Mouse (Mus musculus) limb, embryonic 12.5 days (tissue): ENCODE results near the gene Tia1. TPM values are rescaled to one million over a fixed set of nuclear protein-coding genes. Genes with fewer than 3 reads are reported as not detected.
A peak's percentile ranks its signal among the peaks of the same experiment; 100 is the strongest.

Source experiments
- ATAC-seq: fragments of 200-750 bp; cut with Nextera tagmentation; 2 replicates; pipeline ENCODE4 v1.8.0; 2017; ENCODE audit warnings: low read depth, moderate TSS enrichment; ENCODE audit not compliant: insufficient number of reproducible peaks, insufficient read depth, low FRiP score, low TSS enrichment
- H3K27ac ChIP-seq: fragments of 300-500 bp; sonication (generic); 2 replicates; pipeline ENCODE4 v1.5.1; 2016; ENCODE audit warnings: mild to moderate bottlenecking, moderate library complexity
- H3K27me3 ChIP-seq: fragments of 300-500 bp; sonication (generic); 2 replicates; pipeline ENCODE4 v1.6.1; 2016; ENCODE audit warnings: mild to moderate bottlenecking, moderate library complexity
- H3K36me3 ChIP-seq: fragments of 300-500 bp; sonication (generic); 2 replicates; pipeline ENCODE4 v1.6.1; 2016; ENCODE audit warnings: mild to moderate bottlenecking, moderate library complexity
- H3K4me1 ChIP-seq: fragments of 300-500 bp; sonication (generic); replicated peaks from 2 replicates; pipeline ENCODE4 v1.6.1; 2016
- H3K4me2 ChIP-seq: fragments of 300-500 bp; sonication (generic); 2 replicates; pipeline ENCODE4 v1.6.1; 2016; ENCODE audit warnings: mild to moderate bottlenecking, moderate library complexity
- H3K4me3 ChIP-seq: fragments of 300-500 bp; sonication (generic); replicated peaks from 2 replicates; pipeline ENCODE4 v1.5.1; 2016; ENCODE audit warnings: mild to moderate bottlenecking
- H3K9ac ChIP-seq: fragments of 300-500 bp; sonication (generic); replicated peaks from 2 replicates; pipeline ENCODE4 v1.6.1; 2016; ENCODE audit warnings: mild to moderate bottlenecking, moderate library complexity
- H3K9me3 ChIP-seq: fragments of 300-500 bp; sonication (generic); 2 replicates; pipeline ENCODE4 v1.6.1; 2016; ENCODE audit warnings: mild to moderate bottlenecking, moderate library complexity
- WGBS: fragments of 180-500 bp; shearing (Covaris S2); methylation state at CpG from one replicate; pipeline ENCODE4 v1.1.7; 2016; 5-methylcytosine and 5-hydroxymethylcytosine counted together
- polyA plus RNA-seq: library from polyadenylated mRNA; unstranded; fragments of >200 nt; fragmentation: Nextera tagmentation; extraction: Ambion mirVana; gene quantifications from 2 replicates; pipeline ENCODE4 v1.2.1, GENCODE M21; 2016

The Tia1 gene
- polyA plus RNA-seq, 1 experiment from 2014 or later = 331 TPM

DNA sequence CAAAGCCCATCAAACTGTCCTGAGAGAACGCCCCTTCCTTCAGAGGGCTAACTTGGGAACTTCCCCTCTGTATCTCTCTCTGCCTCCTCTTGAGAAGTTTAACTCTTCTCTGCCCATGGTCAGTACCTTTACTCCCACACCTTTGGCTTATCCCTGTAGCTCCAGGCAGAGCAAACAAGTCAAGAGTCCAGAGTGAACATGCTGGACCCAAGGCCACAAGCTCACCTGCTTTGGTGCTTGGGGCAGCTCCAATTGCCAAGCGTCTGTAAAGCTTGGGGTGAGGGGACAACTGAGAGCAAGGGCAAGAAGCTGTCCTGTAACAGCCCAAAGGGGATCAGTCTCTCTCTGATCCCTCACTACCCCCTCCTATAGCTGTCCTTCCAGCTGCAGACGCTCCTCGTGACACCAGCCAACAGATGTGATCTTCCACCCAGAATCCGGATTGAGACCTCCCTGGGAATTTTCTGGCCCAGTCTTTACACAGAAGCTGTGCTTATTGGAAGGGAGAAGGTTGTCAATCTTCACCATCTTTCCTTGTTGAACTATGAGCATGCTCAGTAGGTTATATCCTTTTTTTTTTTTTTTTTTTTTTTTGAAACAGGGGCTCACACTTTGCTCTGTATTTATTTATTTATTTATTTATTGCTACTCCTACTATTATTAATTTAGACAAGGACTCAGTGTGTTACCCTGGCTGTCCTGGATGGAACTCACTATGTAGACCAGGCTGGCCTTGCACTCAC is 18.5 kb upstream of the Tia1 start:
- WGBS = 89% methylated on average over 5 of the region's 5 CpGs
- Histone ChIP-seq H3K4me1 (0 out of 2 replicates have a peak, but pooled peaks cover 2% of the 10 kb centered on the region), H3K36me3 (peaks cover 55% of the 10 kb centered on the region), H3K27me3 (no peaks in the 10 kb centered on the region), H3K27ac (no peak overlapping the region), H3K9me3 (no peaks in the 10 kb centered on the region), H3K9ac (no peak overlapping the region), H3K4me2 (no peak overlapping the region), H3K4me3 (no peak overlapping the region)
- no peak for ATAC-seq

DNA sequence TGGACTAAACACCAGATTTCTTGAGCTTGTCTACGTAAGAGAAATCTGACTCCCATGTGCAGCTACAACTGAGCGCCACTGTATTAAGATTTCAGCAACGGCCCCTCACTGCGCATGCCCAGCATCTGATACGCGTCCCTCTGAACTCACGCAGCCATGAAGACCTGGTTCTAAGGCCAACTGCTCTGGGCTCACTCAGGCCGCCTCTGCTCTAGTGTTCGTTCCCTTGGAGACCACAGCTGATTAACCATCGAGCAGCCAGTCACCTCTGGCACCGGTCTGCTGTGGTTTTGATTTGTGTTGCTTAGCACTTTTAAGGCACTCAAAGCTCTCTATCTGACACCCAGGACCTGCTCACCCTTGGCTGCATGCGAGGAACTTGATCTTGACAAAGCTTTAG is 16.7 kb upstream of the Tia1 start:
- no peak overlapping the region for H3K27ac ChIP-seq
- H3K27me3 ChIP-seq = no peaks in the 10 kb centered on the region
- no peak overlapping the region for H3K4me3 ChIP-seq
- 87% methylated on average over 12 of the region's 12 CpGs for WGBS
- H3K4me2 ChIP-seq = no peak overlapping the region
- H3K36me3 ChIP-seq = peaks cover 69% of the 10 kb centered on the region
- H3K9ac ChIP-seq = no peak overlapping the region
- H3K9me3 ChIP-seq = no peaks in the 10 kb centered on the region
- 0 out of 2 replicates have a peak, but pooled peaks cover 2% of the 10 kb centered on the region for H3K4me1 ChIP-seq
- no peak for ATAC-seq

DNA sequence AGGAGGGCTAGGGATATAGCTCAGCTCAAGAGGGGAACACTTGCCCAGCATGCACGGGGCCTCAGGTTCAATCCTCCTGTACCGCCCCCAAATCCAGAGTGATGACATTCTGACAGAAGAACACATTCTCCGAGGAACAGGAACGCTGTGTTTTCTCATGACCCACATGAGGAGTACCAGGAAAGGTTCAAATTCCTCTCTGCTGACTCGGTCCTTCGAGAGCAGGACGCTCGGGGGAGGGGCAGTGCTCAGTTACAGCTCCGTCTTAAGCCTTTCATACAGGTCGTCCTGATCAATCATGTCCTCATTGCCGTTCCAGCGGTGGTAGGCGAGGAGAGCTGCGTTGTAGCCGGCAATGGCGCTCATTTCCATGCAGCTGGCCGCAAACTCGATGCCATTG is 15.6 kb upstream of the Tia1 start:
- Histone ChIP-seq H3K4me3 (no peak overlapping the region), H3K27me3 (no peaks in the 10 kb centered on the region), H3K36me3 (peaks cover 78% of the 10 kb centered on the region), H3K4me2 (no peak overlapping the region), H3K4me1 (no peaks in the 10 kb centered on the region), H3K9me3 (no peaks in the 10 kb centered on the region), H3K9ac (no peak overlapping the region), H3K27ac (no peak overlapping the region)
- no peak for ATAC-seq
- 80% methylated on average over 18 of the region's 18 CpGs for WGBS

DNA sequence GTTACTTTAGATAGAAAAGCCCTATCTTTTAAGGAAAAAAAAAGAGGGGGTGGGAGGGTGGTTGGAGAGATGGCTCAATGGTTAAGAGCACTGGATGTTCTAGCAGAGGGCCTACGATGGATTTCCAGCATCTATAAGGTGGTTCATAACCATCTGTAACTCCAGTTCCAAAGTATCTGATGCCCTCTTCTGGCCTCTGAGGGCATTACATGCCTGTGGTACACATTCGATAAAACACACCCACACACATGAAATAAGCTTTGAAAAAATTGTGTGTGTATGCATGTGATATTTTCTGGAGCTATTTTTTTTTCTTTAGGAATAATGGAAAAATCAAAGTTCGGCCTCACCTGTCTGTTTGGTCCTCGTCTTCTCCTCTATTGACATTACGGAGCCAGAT is 12.7 kb upstream of the Tia1 start:
- H3K9ac ChIP-seq = no peak overlapping the region
- no peak overlapping the region for H3K27ac ChIP-seq
- no peak overlapping the region for H3K4me2 ChIP-seq
- peaks cover 17% of the 10 kb centered on the region for H3K4me1 ChIP-seq
- peaks cover 75% of the 10 kb centered on the region for H3K36me3 ChIP-seq
- no peak overlapping the region for H3K4me3 ChIP-seq
- 94% methylated on average over 5 of the region's 5 CpGs for WGBS
- no peaks in the 10 kb centered on the region for H3K27me3 ChIP-seq
- H3K9me3 ChIP-seq = no peaks in the 10 kb centered on the region
- ATAC-seq = no peak

DNA sequence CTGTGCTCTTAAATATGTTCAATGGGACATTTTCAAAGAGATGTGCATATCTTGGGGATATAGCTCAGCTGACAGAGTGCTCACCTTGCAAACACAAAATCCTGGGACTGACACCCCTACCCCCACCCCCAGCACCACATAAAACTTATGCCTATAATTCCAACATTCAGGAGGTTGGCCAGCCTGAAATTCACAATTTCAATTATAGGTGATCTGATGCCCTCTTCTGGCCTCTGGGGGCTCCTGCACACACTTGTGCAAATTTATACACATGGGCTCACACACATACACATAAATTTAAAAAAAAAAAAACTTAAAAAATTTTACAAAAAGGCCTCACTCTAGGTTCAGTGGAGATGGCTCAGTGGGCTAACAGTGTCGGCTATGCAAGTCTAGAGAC is 10.8 kb upstream of the Tia1 start:
- H3K4me1 ChIP-seq = peaks cover 23% of the 10 kb centered on the region
- H3K4me3 ChIP-seq = no peak overlapping the region
- no peak overlapping the region for H3K9ac ChIP-seq
- WGBS = 93% methylated on average over 1 of the region's 1 CpGs
- H3K36me3 ChIP-seq = peaks cover 58% of the 10 kb centered on the region
- no peaks in the 10 kb centered on the region for H3K9me3 ChIP-seq
- no peaks in the 10 kb centered on the region for H3K27me3 ChIP-seq
- no peak overlapping the region for H3K27ac ChIP-seq
- no peak overlapping the region for H3K4me2 ChIP-seq
- no peak for ATAC-seq

DNA sequence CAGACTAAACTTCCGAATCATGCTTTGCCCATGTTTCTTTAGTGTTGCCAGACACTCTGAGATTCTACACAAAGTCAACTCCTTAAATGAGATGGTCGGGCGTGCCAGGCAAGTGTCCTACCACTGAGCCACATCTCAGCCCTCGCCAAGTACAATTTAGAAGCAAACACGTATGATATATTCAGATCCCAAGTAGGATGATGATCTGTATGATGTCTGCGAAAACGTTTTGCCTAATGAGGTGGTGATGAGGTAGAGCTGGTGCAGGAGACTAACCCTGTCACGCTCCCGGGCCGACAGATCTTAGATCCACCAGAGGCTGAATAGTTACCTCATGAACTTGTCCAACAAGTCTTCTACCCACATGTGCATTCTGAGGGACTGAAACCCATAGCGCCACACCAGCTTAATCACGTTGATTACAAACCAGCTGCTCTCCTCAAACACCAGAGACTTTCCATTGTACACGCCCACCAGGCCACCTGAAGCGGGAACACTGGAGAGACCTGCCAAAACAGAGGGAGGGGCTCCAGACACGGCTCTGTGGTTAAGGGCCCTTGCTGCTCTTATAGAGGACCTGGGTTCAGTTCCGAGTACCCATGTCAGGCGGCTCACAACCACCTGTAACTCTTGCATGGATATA is 9.8 kb upstream of the Tia1 start:
- Histone ChIP-seq H3K9ac (no peak overlapping the region), H3K4me2 (no peak overlapping the region), H3K27ac (no peak overlapping the region), H3K4me1 (peaks cover 23% of the 10 kb centered on the region), H3K9me3 (no peaks in the 10 kb centered on the region), H3K27me3 (no peaks in the 10 kb centered on the region), H3K36me3 (peaks cover 48% of the 10 kb centered on the region), H3K4me3 (no peak overlapping the region)
- ATAC-seq = no peak
- WGBS = 91% methylated on average over 17 of the region's 17 CpGs

DNA sequence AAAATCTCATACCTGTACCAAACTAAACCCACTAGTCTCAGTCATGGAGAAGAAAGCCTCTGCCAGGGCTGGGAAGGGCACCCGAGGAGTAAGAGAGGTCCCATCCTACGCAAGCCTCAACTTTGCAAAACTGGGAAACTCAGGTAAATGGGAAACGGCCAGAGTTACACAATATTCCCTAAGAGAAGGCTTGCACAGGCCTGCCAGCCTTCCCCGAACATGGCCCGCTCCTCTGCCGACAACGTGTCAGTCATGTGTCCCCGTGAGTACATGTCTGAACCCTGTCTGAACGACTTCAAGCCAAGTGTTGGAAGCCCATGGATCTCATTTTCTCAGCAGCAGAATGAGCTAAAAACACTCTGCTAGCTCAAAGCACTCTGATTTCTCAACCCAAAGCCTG is 9.0 kb upstream of the Tia1 start:
- Histone ChIP-seq H3K4me3 (no peak overlapping the region; the same call in 1 of the 2 replicates), H3K4me2 (peak overlapping the region; percentile 90; the same call in 1 of the 2 replicates)
- ATAC-seq = no peak

DNA sequence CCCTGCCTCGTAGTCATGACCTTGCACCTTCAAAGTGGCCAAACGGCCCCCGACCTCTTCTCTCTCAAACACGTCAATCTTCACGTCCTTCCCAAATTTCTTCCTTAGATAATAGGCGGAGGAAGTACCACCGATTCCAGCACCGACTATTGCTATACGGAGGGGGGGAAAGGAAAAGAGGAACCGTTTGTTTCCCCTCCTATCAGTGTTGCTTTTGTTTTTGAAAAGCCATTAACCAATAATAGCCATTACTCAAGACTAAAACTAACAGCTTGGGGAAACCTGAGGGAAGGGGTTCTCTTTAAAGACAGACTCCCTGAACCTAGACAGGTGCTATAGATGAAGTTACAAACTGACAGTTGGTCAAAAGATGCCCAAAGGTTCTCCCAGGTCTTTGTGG is 8.1 kb upstream of the Tia1 start:
- Histone ChIP-seq H3K36me3 (peaks cover 30% of the 10 kb centered on the region), H3K27me3 (0 out of 2 replicates have a peak, but pooled peaks cover 3% of the 10 kb centered on the region), H3K4me3 (peak overlapping the region; percentile 87), H3K27ac (peak overlapping the region; percentile 87; the same call in 1 of the 2 replicates), H3K9ac (peak overlapping the region; percentile 81), H3K9me3 (no peaks in the 10 kb centered on the region), H3K4me1 (peaks cover 23% of the 10 kb centered on the region), H3K4me2 (peak overlapping the region; percentile 90)
- no peak for ATAC-seq
- WGBS = 39% methylated on average over 10 of the region's 10 CpGs

More for the DNA sequence above, 9.0 kb upstream of the Tia1 start:
- no peak overlapping the region for H3K27ac ChIP-seq
- no peak overlapping the region for H3K9ac ChIP-seq
- H3K4me1 ChIP-seq = peaks cover 23% of the 10 kb centered on the region
- H3K9me3 ChIP-seq = no peaks in the 10 kb centered on the region
- peaks cover 40% of the 10 kb centered on the region for H3K36me3 ChIP-seq
- WGBS = 83% methylated on average over 9 of the region's 9 CpGs
- 0 out of 2 replicates have a peak, but pooled peaks cover 2% of the 10 kb centered on the region for H3K27me3 ChIP-seq

DNA sequence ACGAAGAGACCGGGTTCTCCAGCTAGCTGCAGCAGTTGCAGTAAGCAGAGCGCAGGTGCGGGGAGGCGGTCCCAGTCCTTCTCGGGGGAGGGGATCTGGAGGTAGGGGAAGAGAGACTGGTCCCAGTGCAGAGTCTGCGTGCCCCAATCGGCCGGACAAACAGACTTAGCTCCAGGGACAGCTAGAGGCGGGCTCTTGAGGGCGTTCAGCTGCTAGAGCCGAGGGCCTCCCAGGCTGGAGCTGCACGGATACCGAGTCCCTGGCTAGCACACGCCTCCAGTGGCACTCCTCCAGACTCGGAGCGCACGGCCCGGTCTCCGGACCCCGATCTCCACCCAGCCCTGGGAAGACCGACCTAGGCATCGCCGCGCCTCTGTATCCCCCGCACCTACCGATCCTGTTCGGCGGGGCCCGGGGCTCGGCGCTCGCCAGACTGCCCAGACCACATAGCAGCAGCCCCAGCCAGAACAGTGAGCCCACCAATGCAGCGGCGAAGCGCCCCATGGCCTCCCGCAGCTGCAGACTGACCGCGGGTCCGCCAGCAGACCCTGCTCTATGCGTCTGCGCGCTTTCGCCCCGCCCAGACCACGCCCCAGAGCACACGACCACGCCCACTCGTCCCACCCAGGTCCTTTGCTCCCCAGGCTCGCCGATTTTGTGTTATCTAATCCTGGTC is 7.3 kb upstream of the Tia1 start, which contains the start of gene Pcyox1:
TSS of gene Pcyox1 (minus strand) at position 574 of the 676 bp plus-strand sequence.
- peak; percentile 93 for ATAC-seq
- Histone ChIP-seq H3K36me3 (peaks cover 23% of the 10 kb centered on the region), H3K4me3 (peak within 1 kb of the TSS; percentile 87), H3K27ac (peak within 1 kb of the TSS; percentile 87), H3K9me3 (no peaks in the 10 kb centered on the region), H3K9ac (peak within 1 kb of the TSS; percentile 81), H3K27me3 (0 out of 2 replicates have a peak, but pooled peaks cover 3% of the 10 kb centered on the region), H3K4me2 (peak within 1 kb of the TSS; percentile 90), H3K4me1 (peaks cover 23% of the 10 kb centered on the region)
- WGBS = under 1% methylated on average over 51 of the region's 51 CpGs

DNA sequence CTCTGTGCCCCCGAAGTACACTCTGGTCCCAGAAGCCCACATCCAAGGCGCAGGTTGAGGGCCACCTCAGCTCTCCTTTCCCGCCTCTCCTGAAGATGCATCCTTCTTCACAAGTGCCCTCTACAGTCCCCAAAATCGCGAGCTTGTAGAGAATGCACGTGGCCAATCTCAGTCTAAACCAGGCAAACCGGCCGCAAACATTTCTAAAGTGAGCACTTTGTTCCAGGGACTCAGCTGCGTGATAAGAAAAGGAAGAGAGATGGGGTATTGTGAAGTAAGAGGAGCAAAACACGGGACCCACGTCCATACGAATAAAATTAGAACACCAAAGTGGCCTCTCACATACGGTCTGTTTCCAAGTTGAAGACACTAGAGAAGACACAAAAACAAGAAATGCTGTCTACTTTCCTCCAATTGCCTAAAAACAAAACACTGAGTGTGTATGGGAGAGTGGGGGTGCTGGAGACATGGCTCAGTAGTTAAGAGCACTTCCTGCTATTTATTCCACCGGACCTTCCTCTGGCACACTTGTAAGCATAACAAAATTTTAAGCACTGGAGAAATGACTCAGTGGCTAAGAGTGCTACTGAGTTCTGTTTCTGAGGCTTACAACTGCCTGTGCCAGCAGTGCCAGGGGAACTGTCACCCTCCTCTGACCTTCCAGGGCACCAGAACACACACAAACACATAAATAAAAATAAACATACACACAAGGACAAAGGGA is 6.6 kb upstream of the Tia1 start:
- H3K4me3 ChIP-seq = peak overlapping the region; percentile 87
- H3K36me3 ChIP-seq = peaks cover 16% of the 10 kb centered on the region
- 0 out of 2 replicates have a peak, but pooled peaks cover 3% of the 10 kb centered on the region for H3K27me3 ChIP-seq
- no peaks in the 10 kb centered on the region for H3K9me3 ChIP-seq
- no peak for ATAC-seq
- peaks cover 23% of the 10 kb centered on the region for H3K4me1 ChIP-seq
- WGBS = 7% methylated on average over 14 of the region's 14 CpGs
- H3K9ac ChIP-seq = peak overlapping the region; percentile 81
- peak overlapping the region; percentile 90 for H3K4me2 ChIP-seq
- H3K27ac ChIP-seq = no peak overlapping the region; the same call in 1 of the 2 replicates
